Mouse (Mus musculus): ENCODE results near the gene Wdr95.
"Not testable (repeated sequence)": the region's sequence is repeated elsewhere in the genome, so short reads cannot be mapped to it uniquely, and the experiment has no call there.

Wdr95 gene

DNA sequence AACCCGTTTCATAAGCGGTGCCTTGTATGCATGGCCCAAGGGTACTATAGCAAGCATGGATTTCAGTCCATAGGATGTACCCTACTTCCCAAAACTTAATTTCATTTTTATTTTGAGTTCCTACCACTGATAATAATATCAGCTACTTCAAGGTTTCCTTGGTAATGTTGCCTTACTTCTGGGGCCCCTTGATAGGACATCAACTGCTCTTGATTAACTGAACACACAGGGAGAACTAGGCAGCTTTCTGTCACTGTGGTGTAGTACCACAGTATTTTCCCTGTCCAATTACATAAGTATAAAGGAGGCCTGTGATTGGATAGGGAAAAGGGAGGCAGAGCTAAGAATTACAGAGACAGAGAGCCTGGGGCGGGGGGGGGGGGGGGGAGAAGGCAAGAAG, 13.6 kb upstream of the Wdr95 start:
- DNase-seq (ENCODE audit: low read depth, low spot score), result no peak

DNA sequence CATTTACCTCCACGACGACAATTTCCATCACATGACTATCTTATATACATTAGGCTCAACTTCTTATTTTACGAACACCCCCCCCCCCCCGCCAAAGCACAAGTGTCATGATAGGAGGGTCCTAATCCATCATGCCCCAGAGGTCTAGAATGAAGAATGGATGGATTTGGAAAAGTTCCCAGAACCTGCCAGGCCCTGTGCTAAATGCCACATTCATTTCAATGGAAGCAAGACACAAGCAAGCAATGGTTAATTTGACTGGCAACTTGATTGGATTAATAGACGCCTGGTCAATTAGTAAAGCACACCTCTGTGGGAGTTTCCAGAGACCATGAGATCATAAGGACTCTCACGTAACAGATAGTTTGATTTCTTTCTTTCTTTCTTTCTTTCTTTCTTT, 11.4 kb upstream of the Wdr95 start:
- DNase-seq (ENCODE audit: low read depth, low spot score), result no peak

DNA sequence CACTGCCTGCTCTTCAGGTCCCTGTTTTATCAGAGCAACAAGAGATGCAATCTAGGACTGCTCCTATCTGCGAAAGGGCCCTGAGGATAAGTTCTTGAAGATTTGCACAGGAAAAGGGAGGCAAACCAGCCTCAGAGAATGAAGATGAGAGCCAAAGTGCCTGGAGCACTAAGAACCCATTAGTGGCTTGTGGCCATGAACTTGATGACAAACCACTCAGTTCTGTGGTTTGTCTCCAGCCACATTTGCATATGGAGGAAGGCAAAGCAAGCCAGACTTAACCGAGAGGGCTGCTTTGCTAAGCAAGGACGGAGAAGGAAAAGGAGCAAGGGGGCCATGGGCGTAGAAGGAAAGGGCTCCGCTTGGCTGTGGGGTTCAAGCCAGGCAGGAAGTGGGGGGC, 7.7 kb upstream of the Wdr95 start:
- no peak for DNase-seq (ENCODE audit: low read depth, low spot score)

DNA sequence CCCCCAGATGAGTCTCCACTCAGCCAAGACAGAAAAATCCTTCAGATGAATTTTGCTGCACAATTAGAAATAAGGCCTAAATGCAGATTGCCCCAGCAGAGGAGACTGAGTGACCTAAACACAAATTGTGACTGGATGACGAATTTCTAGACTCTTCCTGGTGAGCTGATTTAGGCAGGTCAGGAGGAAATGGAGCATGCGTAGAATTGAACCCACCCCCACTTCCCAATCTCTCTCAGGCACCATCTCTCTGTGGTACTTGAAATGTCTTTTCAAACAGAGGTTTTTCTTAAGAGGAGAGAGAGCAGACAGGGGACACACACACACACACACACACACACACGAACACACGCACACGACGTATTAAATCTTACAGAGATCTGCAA, 4.6 kb upstream of the Wdr95 start:
- no peak for DNase-seq (ENCODE audit: low read depth, low spot score)

DNA sequence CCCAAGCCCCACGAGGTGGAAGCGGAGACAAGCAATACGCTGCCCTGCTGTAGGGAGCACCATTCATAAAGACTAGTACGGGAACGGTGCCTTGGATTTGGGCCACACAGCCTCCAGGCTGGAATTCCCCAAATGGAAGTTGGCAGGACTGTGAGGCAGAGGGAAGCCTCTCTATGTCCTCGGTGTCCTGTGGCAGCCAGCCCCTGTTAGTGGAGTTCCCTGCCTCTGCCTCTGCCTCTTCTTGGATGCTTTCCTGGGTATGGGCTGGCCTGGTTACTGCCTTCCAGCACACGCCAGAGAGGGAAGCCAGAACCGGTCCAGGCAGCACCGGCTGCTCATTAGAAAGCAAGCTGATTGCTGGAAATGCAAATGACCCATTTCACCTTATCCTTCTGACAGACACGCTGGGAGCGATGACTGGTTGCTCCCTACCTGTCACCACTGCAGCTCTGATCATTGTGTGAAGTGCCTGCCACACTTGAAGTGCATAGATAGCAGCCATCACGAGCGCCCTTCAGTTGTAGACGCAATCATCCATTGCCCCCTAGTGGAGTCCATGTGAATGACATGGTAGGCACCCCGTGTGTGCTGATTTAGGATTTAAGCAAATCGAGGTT, 4.1 kb upstream of the Wdr95 start:
- peak; percentile 19 for DNase-seq (ENCODE audit: low read depth, low spot score)

DNA sequence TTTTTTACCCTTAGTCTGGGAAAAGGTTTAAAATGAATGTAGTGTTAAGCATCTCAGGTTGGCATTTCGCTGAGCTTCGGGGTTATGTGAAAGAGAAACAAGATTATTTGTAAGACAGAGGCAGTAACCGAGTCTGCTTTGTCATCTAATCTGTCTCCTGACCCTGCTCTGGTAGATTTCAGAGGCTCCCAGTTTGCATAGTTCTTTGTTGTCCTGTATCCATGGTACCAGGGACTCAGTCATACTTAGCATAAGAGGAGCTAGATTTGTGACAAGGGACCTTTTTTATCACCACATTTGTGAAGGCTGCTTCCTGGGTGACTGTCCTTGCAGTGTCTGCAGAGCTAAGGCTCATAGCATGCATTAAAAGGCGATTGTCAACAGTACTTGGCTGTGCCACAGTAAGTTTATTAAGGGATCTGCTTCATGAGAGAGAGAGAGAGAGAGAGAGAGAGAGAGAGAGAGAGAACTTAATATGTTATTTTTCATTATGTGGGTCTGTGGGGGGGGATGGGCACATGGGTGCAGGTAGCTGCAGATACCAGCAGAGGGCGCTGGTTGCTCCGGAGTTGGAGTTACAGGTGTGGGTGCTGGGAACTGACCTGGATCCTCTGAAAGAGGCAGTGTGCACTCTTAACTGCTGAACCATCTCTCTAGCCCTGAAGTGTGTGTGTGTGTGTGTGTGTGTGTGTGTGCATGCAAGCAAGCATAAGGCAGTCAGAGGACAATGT, 3.3 kb upstream of the Wdr95 start:
- DNase-seq (ENCODE audit: low read depth, low spot score), result no peak

DNA sequence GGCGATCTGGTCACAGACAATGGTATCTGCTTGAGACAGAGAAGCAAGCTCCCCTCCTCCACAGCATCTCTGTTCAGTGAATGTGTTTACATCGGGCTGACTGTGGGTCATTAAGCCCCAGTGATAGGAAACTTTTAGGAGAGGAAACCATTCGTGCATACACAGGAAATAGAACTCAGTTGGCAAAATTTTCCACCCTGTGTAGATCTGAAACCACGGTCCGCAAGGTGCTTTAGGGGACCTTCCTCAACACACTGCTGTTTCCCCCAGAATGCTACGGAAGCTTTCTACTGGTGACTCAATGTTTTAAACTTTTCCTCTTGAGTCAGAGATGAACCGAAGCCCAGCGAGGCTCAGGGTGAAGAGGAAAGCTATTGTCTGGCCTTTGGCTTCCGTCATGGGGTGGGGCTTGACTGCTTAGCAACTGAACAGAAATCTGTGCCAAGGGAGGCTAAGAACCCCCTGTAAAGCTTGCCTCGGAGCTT, 2.0 kb upstream of the Wdr95 start:
- no peak for DNase-seq (ENCODE audit: low read depth, low spot score)

DNA sequence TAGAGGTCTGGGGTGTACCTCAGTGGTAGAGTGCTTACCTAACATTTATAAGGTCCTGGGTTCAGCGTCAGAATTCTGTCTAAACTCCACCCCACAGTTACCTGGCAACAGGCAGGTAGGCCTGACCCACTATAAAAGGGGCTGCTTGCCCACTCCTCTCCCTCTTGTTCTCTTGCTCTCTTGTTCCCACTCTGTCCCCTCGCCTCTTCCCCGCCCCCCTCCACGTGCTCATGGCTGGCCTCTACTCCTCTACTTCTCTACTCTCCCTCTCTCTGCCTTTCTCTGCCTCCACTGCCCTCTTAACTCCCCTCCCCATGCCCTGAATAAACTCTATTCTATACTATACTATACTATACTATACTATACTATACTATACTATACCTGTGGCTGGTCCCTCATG, 1.2 kb upstream of the Wdr95 start:
- not testable (repeated sequence) for DNase-seq (ENCODE audit: low read depth, low spot score)

DNA sequence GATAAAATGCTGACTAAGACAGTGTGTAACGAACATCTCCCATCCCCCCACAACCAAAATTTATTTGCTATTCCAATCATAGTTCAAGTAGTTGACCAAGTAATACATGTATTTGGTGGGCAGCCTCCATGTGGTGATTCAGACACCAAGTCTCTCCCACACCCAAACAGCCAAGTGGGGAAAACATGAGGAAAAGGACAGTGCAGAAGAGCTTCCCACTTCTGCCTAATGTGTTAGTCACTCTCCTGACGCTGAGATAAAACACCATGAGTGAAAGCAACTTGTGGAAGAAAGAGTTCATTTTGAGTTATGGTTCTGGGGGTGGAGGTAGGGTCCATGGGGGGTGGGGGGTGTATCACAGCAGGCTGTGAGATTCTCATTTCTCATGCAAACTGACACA, 5.4 kb downstream of the Wdr95 start:
- no peak for DNase-seq (ENCODE audit: low read depth, low spot score)

DNA sequence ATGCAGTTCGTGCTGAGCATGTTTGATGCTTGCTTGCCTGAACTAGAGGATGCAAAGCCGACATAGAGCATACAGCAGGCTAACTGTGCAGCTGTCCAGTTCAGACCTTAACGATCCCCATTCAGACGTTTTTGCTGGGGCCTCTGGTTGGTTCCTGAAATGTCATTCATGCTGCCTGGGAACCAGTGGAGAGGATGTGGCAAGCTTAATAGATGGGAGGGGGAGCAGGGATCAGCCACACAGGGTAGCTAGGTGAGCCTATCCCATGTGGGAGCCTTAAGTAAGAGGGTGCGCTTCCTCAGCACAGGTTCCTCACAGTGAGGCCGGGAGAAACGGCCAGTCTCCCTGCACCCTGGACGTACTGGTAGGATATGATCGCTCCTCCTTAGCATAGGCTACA, 7.5 kb downstream of the Wdr95 start:
- no peak for DNase-seq (ENCODE audit: low read depth, low spot score)

DNA sequence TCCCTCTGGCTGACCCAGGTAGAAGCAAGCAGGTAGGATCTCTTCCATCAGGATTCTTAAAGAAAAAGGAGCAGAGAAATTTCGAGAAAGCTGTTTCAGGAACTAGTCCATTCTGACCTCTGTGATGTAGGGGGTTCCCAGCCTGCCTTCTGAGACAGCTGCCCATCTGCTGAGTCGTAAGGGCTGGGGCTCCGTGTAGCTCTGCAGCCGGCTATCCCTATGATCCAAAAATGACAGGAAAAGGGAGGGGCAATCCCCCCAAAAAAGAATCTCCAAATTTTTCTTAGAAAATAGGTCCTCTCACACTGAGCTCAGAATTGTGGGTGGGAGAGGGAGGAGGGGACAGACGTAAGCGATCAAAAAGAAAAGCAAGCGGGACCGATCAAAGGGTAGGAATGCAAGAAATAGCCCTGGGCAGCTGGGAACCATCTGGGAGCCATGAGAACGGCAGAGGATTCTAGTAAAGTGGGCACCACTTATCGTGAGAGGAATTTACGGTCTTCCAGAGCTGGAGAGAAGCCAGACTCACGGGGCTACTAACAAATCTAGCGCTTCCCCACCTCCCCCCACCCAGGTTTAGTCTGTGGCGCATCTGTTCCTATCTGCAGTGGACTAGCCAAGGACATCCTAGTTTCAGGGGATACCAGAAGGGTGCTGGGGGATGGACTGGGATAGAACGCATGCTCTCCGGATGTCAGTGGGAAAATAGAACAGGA, 9.5 kb downstream of the Wdr95 start:
- DNase-seq (ENCODE audit: low read depth, low spot score), result no peak

DNA sequence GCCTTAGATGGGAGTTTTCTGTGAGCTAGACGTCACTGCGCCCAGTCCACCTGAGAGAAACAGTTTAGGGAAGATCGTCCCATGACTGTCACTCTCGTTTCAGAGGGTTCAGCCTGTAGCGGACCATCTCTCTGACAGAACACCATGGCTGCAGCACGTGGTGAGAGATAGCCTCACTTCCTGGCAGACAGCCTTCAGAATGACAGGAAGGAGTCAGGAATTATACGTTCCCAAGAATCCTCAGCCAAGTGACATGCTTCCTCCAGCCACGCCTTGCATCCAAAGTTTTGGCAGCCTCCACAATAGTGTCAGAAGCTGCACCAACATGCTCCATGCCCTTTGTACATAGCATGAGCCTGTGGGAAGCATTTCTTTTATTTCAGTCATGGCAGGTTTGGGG, 10.1 kb downstream of the Wdr95 start:
- DNase-seq (ENCODE audit: low read depth, low spot score), result no peak

DNA sequence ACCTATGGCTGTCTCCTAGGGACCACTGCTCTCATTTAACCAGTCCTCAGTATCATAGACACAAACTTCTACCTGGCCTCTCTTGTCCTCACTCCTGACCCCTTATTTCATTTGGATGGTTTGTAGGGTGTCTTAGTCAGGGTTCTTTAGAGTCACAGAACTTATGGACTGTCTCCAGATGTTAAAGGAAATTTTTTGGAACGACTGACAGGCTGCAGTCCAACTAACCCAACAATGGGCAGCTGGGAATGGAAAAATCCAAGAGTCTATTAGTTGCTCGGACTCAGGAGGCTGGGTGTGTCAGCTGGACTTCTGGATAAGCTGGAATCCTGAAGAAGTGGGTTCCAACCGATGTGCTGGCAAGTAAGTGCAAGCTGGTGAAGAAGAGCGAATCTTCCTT, 10.6 kb downstream of the Wdr95 start:
- DNase-seq (ENCODE audit: low read depth, low spot score), result no peak

DNA sequence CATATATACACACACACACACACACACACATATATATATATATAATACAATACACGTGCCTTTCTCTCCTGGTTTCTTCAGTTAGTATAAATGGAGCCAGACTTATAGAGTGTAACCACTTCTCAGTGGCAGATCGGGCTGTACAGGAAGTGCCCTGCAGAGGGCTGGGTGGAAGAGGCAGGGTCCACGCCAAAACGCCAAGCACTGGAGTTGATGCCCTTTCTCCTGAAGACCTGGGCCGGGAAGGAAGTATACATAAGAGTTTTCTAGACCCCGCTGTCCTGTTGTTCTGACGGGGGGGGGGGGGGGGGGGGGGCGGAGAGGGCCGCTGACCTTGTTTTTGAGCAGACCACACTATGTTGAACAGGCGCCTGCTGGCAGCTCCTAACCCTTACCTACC, 22.7 kb downstream of the Wdr95 start:
- no peak for DNase-seq (ENCODE audit: low read depth, low spot score)

DNA sequence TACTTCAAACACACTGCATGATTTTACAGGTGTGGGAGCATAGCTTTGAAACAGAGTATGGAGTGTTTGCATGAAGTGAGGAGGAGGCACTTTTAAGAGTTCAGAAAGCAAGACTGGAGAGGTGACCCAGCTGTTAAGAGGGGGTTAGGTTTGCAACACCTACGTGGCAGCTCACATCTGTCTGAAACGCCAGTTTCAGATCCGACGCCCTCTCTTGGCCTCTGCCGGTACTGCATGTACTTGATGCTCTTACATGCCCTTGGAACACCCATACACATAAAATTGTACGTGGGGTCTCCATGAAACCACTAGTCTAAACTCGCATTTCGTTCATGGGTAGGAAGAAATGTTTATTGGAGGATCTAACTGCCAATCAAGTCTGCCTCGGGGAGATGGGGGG, 24.3 kb downstream of the Wdr95 start:
- no peak for DNase-seq (ENCODE audit: low read depth, low spot score)

DNA sequence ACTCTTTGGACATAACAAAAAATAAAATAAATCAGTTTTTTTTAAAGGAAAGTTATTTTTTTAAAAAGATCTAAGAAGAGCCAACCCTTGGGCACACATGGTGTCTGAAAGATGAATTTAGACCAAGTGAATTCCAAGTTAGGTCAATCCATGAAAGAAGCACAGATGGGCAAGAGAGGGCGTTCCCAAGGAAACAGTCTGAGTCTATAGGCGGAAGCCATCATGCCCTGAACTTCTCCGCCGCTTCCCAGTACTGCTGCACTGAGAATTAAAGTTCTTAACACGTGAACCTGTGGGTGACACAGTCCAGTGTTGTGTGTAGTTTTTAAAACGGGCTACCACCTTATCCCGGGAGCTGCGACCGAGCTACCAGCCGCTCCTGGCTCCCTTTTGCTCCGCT, 24.9 kb downstream of the Wdr95 start:
- DNase-seq (ENCODE audit: low read depth, low spot score), result no peak

DNA sequence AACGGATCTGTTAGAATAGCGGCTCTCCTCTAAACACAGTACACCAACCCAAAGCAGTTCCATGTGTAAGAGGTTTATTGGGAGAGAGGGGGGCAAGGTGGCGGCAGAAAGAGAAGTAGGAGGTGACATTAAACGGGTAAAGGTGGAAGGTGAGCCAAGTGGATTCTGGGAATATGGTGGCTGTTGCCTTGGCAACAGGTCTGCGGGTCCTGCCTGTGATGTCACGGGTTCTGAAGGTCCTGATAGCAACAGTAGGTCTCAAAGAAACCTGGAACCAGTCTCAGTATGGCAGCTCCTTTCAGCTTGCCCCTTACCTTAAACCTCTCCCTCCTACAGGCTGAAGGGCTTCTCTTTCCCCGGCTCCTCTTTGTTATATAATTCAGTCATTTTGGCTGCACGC, 25.9 kb downstream of the Wdr95 start:
- DNase-seq (ENCODE audit: low read depth, low spot score), result no peak

DNA sequence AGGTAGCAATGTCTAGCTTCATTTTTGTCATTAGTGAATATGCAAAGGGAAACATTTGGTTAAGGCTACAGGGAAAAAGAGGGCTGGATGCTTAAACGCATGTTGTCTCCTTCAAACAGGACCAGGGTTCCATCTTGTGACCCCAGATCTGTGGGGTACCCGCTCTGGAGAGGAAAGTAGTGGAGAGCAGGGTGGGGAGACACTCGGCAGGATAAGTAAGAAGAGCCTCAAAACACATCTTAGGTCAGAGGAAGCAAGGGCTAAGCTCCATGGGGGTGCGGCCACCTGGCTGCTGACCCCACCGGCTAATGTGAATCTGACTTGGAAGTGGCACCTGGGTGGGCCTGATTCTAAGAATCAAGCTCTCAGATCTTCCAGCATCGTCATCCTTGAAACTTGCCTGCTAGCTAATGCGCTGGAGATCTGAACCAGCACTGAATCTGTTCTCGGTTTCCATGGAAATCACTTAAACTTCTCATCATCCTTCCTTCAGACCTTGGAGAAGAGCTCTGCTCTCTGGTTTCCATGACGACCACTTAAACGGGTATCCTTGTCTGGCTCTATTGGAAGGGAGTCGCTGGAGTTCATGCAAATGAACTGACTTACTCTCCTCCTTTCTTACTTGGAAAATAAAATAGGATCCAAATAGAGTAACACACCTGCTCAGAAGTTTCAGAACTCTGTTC, 32.6 kb downstream of the Wdr95 start:
- no peak for DNase-seq (ENCODE audit: low read depth, low spot score)

DNA sequence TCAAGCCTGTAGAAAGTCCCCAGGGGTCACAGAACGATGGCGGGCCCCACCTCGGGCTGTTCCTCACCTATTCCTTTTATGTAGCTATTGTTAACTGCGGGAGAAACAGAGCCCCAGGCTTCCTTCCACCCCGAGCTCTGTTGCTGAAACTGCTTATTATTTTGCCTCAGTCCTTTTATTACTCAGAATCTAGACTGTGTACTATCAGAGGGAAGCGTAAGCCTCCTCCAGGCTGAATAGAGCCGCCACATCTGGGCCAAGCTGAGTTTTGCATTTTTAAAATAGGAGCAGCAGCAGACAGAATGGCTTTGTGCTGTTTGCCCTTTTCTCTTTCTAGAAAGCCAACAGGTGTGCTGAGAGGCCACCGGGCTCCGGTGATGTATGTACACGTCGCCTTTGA, 37.5 kb downstream of the Wdr95 start:
- no peak for DNase-seq (ENCODE audit: low read depth, low spot score)

DNA sequence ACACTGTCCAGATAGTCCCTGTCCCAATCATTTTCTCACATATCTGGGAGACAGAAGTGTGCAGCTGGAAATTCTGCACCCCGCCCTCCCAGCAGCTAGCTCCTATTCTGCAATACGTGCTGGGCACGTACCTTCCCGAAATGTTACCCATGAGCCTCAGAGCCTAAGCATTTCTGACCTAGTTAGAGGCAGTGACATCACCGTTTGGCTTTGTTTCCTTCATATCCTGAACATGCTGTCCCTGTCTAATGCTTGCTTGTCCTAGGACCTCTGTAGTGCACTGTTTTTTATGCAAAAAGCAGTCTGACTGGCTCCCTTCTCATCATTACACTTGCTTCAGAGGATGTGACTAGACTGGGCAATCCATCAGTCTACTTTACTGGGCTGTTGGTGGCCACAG, 38.5 kb downstream of the Wdr95 start:
- DNase-seq (ENCODE audit: low read depth, low spot score), result no peak

DNA sequence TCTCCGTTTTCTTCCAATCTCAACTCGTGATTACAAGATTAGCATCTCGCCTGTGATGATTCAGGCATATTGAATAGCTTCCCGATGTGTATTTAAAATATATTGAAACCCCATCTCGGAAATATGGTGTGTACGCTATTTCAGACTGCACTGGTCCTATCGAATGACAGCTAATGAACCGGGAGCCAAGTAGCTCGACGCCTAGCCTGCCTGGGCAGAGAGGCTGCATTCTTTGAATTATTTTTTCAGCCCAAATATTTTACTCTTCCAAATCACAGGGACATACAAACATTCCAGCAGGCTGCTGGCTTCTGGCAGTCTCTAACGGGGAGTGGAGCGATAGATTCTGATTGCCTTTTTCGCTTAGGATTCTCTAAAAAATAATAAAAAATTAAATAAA, 40.5 kb downstream of the Wdr95 start:
- DNase-seq (ENCODE audit: low read depth, low spot score), result no peak

DNA sequence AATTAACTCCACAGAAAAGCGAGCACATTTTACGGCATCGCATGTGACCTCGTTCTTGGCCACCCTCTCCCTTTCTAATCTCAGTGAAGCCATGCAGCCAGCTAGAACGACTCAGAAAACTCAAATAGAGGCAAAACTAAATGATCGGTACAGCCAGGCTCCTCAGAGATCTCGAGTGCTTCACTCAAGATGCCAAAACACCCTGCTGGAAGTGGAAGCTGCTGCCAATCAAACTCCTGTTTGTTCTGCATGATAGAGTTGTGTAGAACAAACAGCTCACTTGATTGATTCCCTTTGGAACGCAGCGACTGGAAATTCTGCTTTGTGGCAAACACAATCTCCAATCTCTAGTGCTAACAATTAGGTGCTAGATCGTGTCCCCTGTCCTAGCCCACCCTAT, 48.5 kb downstream of the Wdr95 start:
- DNase-seq (ENCODE audit: low read depth, low spot score), result no peak

Measured in c-Kit-negative CD71-positive TER-119-positive erythroid progenitor cells, embryonic 14.5 days (primary cell).